Mouse (Mus musculus) thymus, adult 2 months (tissue): Measurements from ENCODE around the gene Tnfrsf12a.

Experiments
- CTCF ChIP-seq: fragments of 200-500 bp; IDR thresholded peaks from 2 replicates; pipeline ENCODE4 v1.5.1; 2012; ENCODE audit warnings: mild to moderate bottlenecking, control low read depth, low read length, moderate library complexity, borderline replicate concordance; ENCODE audit not compliant: control insufficient read depth, poor library complexity, insufficient read depth; ENCODE audit errors: extremely low read depth
- POLR2A ChIP-seq: fragments of 200-500 bp; IDR thresholded peaks from 2 replicates; pipeline ENCODE4 v1.6.1; 2012; ENCODE audit warnings: mild to moderate bottlenecking, low read length, control low read depth, moderate library complexity; ENCODE audit not compliant: control insufficient read depth, poor library complexity, insufficient read depth; ENCODE audit errors: extremely low read depth

GRCm38 (mm10) chr17:23653324-23653723 is 23.9 kb downstream of the Tnfrsf12a start:
- no peak for TF ChIP-seq POLR2A
- TF ChIP-seq CTCF: no peak
